10 mouse cellular contexts compared by ENCODE assay signal in genomic region chr8:61642358-61642847, GRCm38 (mm10).
DNase-seq lines count a peak whose midpoint lies in the region; ATAC-seq and TF ChIP-seq lines count a peak whose summit lies in the region.
"Had no signal": no experiment of that assay in that cellular context is flagged by ENCODE, and none has a peak within 500 bp of the region (broad histone marks: within the 10 kb centered on the region; RNA-seq: fewer than 3 reads in every experiment).

No protein-coding gene starts in this region.

- no peak for TF ChIP-seq CTCF in forebrain, postnatal 0 days (IDR thresholded peaks at IDR 0.05; ENCODE audit: low read depth)

- H3K4me1 ChIP-seq in kidney, embryonic 15.5 days = peaks cover 16% of the 10 kb centered on the region
- peaks cover 20% of the 10 kb centered on the region for H3K4me1 ChIP-seq in kidney, embryonic 14.5 days (ENCODE audit: control insufficient read depth, insufficient read depth, low read length)
- no peaks in the 10 kb centered on the region for H3K4me1 ChIP-seq in forebrain, postnatal 0 days (ENCODE audit: insufficient read depth)

- no peaks in the 10 kb centered on the region for H3K9me3 ChIP-seq in kidney, embryonic 15.5 days (replicated peaks)
- H3K9me3 ChIP-seq in kidney, embryonic 14.5 days (ENCODE audit: control insufficient read depth, low read length) = no peaks in the 10 kb centered on the region
- H3K9me3 ChIP-seq in forebrain, postnatal 0 days (ENCODE audit: low read length) = no peaks in the 10 kb centered on the region
- H3K9me3 ChIP-seq: hindbrain, embryonic 12.5 days had no signal

- no peak for ATAC-seq in kidney, embryonic 15.5 days (replicated peaks; ENCODE audit: low FRiP score)
- no peak for ATAC-seq in kidney, embryonic 14.5 days (ENCODE audit: low FRiP score, low TSS enrichment)
- peak; percentile 12; the same call in 1 of the 2 replicates for ATAC-seq in forebrain, postnatal 0 days
- ATAC-seq in inflammation-experienced regulatory T-cells, adult 6 months = no peak

- no peak for DNase-seq in forebrain, postnatal 0 days
- DNase-seq in heart, postnatal 25 days (ENCODE audit: low spot score) = peak; percentile 48
- DNase-seq in skeletal muscle tissue, adult 2 months (ENCODE audit: low read depth, low spot score) = peak; percentile 54
- no peak for DNase-seq in cerebellum, adult 18-20 months
- DNase-seq in right cerebral cortex, postnatal 4 days = no peak
- DNase-seq: adrenal gland, postnatal 25 days had no signal

- intact Hi-C loops in heart, postnatal 25 days (cut with DNase I) = loop anchor here (5.0 kb wide), 1 partner anchor 55 kb away; no protein-coding TSS in a partner anchor

- no peak overlapping the region for H3K4me3 ChIP-seq in kidney, embryonic 15.5 days (replicated peaks)
- H3K4me3 ChIP-seq in kidney, embryonic 14.5 days (ENCODE audit: low read length) = no peak overlapping the region
- no peak overlapping the region for H3K4me3 ChIP-seq in forebrain, postnatal 0 days (ENCODE audit: low read depth, low read length)
- H3K4me3 ChIP-seq: hindbrain, embryonic 12.5 days had no signal

- no peak overlapping the region for H3K9ac ChIP-seq in kidney, embryonic 15.5 days
- no peak overlapping the region for H3K9ac ChIP-seq in kidney, embryonic 14.5 days (ENCODE audit: low read depth, low read length)
- H3K9ac ChIP-seq in forebrain, postnatal 0 days = no peak overlapping the region
- H3K9ac ChIP-seq: hindbrain, embryonic 12.5 days had no signal

- H3K36me3 ChIP-seq in kidney, embryonic 15.5 days = no peaks in the 10 kb centered on the region
- no peaks in the 10 kb centered on the region for H3K36me3 ChIP-seq in kidney, embryonic 14.5 days (ENCODE audit: control insufficient read depth, insufficient read depth, low read length)
- no peaks in the 10 kb centered on the region for H3K36me3 ChIP-seq in forebrain, postnatal 0 days (ENCODE audit: insufficient read depth)
- H3K36me3 ChIP-seq: hindbrain, embryonic 12.5 days had no signal

- WGBS in kidney, embryonic 15.5 days = 63% methylated on average over 4 of the region's 4 CpGs
- WGBS in kidney, embryonic 14.5 days = 71% methylated on average over 4 of the region's 4 CpGs
- WGBS in forebrain, postnatal 0 days = 56% methylated on average over 4 of the region's 4 CpGs

- H3K27ac ChIP-seq in kidney, embryonic 15.5 days = 0 out of 2 replicates have a peak overlapping the region, but pooled peaks have one; percentile 13
- H3K27ac ChIP-seq in kidney, embryonic 14.5 days (ENCODE audit: low read depth, low read length) = no peak overlapping the region
- H3K27ac ChIP-seq in forebrain, postnatal 0 days (ENCODE audit: low read depth, low read length) = no peak overlapping the region
- H3K27ac ChIP-seq: hindbrain, embryonic 12.5 days had no signal

- no peak overlapping the region for H3K4me2 ChIP-seq in kidney, embryonic 15.5 days
- no peak overlapping the region for H3K4me2 ChIP-seq in kidney, embryonic 14.5 days (replicated peaks; ENCODE audit: low read depth, low read length)
- no peak overlapping the region for H3K4me2 ChIP-seq in forebrain, postnatal 0 days (ENCODE audit: low read depth)
- H3K4me2 ChIP-seq: hindbrain, embryonic 12.5 days had no signal

- no peaks in the 10 kb centered on the region for H3K27me3 ChIP-seq in kidney, embryonic 15.5 days
- no peaks in the 10 kb centered on the region for H3K27me3 ChIP-seq in kidney, embryonic 14.5 days (ENCODE audit: control insufficient read depth, insufficient read depth, low read length)
- no peaks in the 10 kb centered on the region for H3K27me3 ChIP-seq in forebrain, postnatal 0 days (ENCODE audit: insufficient read depth, low read length)
- H3K27me3 ChIP-seq: hindbrain, embryonic 12.5 days had no signal

Comparison
In these comparisons a context has a peak if more than half of its experiments do, and no peak if none do; other contexts are left out.
1. DNase-seq: peak in heart, postnatal 25 days (single experiment) and skeletal muscle tissue, adult 2 months (single experiment); none in forebrain, postnatal 0 days (single experiment), cerebellum, adult 18-20 months (0 of 2) and right cerebral cortex, postnatal 4 days (single experiment).